Mouse (Mus musculus) stomach, embryonic 14.5 days (tissue): ENCODE data around the gene Barhl1. TPM values are rescaled to one million over a fixed set of nuclear protein-coding genes. Genes with fewer than 3 reads are reported as not detected.

Experiments used
- ATAC-seq: fragments of 200-750 bp; cut with Nextera tagmentation; 2 replicates; pipeline ENCODE4 v1.8.0; 2017; ENCODE audit warnings: low read depth, moderate TSS enrichment; ENCODE audit not compliant: insufficient number of reproducible peaks, insufficient read depth, low FRiP score
- H3K27ac ChIP-seq: fragments of 300-500 bp; sonication (generic); 2 replicates; pipeline ENCODE4 v1.5.1; 2014; ENCODE audit warnings: mild to moderate bottlenecking, low read length, moderate library complexity, mixed read lengths
- H3K27me3 ChIP-seq: fragments of 300-500 bp; sonication (generic); 2 replicates; pipeline ENCODE4 v1.6.1; 2014; ENCODE audit warnings: low read length, control low read depth, mixed read lengths; ENCODE audit not compliant: control insufficient read depth, insufficient read depth
- H3K36me3 ChIP-seq: fragments of 300-500 bp; sonication (generic); 2 replicates; pipeline ENCODE4 v1.6.1; 2014; ENCODE audit warnings: mild to moderate bottlenecking, control low read depth, low read length, moderate library complexity, mixed read lengths; ENCODE audit not compliant: control insufficient read depth, insufficient read depth
- H3K4me1 ChIP-seq: fragments of 300-500 bp; sonication (generic); 2 replicates; pipeline ENCODE4 v1.6.1; 2014; ENCODE audit warnings: low read length, control low read depth, mixed read lengths; ENCODE audit not compliant: control insufficient read depth, insufficient read depth
- H3K4me2 ChIP-seq: fragments of 300-500 bp; sonication (generic); replicated peaks from 2 replicates; pipeline ENCODE4 v1.6.1; 2014; ENCODE audit warnings: low read depth, low read length, control low read depth
- H3K4me3 ChIP-seq: fragments of 300-500 bp; sonication (generic); 2 replicates; pipeline ENCODE4 v1.5.1; 2014; ENCODE audit warnings: low read depth, low read length, control low read depth
- H3K9ac ChIP-seq: fragments of 300-500 bp; sonication (generic); replicated peaks from 2 replicates; pipeline ENCODE4 v1.6.1; 2014; ENCODE audit warnings: low read depth, mild to moderate bottlenecking, control low read depth, low read length, moderate library complexity, mixed read lengths
- H3K9me3 ChIP-seq: fragments of 300-500 bp; sonication (generic); 2 replicates; pipeline ENCODE4 v1.6.1; 2016; ENCODE audit warnings: low read depth, low read length, control low read depth; ENCODE audit not compliant: control insufficient read depth
- WGBS: fragments of 180-500 bp; shearing (Covaris S2); extraction: QIAGEN DNeasy Blood & Tissue Kit; methylation state at CpG from one replicate; pipeline ENCODE4 v1.1.7; 2014; 5-methylcytosine and 5-hydroxymethylcytosine counted together
- polyA plus RNA-seq: library from polyadenylated mRNA; unstranded; fragments of >200 nt; fragmentation: Nextera tagmentation; extraction: Ambion mirVana; gene quantifications from 2 replicates; pipeline ENCODE4 v1.2.1, GENCODE M21; 2014

The Barhl1 gene
- polyA plus RNA-seq, 1 experiment from 2014 or later, result 0.12 TPM

- H3K4me1 ChIP-seq, result no peaks in the 10 kb centered on the region
- H3K9ac ChIP-seq, result no peak overlapping the region
- no peaks in the 10 kb centered on the region for H3K36me3 ChIP-seq
- WGBS, result 3% methylated on average over 22 of the region's 22 CpGs
- H3K4me2 ChIP-seq, result no peak overlapping the region
- H3K9me3 ChIP-seq, result no peaks in the 10 kb centered on the region
- H3K27ac ChIP-seq, result no peak overlapping the region
- ATAC-seq, result no peak
- H3K27me3 ChIP-seq, result peaks cover 78% of the 10 kb centered on the region
- no peak overlapping the region for H3K4me3 ChIP-seq
Measured at GRCm38 (mm10) chr2:28915104-28915738, 1.2 kb downstream of the Barhl1 start.

DNA sequence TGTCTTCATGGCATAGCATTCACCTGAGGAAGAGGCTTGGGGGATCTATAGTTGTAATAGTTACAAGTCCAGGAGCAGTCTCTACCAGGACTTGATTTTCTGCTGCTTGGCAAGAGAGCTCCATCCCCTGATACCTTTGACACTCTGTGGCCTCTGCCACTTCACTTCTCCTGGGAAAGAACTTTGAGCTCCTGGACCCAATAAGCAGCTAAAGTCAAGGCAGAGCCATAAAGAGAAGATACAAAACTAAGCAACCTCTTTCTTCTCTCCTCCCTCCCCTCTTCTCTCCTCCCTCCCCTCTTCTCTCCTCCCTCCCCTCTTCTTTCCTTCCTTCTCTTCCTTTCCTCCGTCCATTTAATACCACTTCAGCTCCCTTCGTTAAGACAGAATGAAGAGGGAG lies 2.3 kb downstream of the Barhl1 start:
- 3% methylated on average over 2 of the region's 2 CpGs for WGBS
- Histone ChIP-seq H3K4me2 (no peak overlapping the region), H3K27ac (no peak overlapping the region), H3K9me3 (no peaks in the 10 kb centered on the region), H3K27me3 (peaks cover 80% of the 10 kb centered on the region), H3K36me3 (no peaks in the 10 kb centered on the region), H3K4me3 (no peak overlapping the region), H3K9ac (no peak overlapping the region), H3K4me1 (no peaks in the 10 kb centered on the region)
- no peak for ATAC-seq

DNA sequence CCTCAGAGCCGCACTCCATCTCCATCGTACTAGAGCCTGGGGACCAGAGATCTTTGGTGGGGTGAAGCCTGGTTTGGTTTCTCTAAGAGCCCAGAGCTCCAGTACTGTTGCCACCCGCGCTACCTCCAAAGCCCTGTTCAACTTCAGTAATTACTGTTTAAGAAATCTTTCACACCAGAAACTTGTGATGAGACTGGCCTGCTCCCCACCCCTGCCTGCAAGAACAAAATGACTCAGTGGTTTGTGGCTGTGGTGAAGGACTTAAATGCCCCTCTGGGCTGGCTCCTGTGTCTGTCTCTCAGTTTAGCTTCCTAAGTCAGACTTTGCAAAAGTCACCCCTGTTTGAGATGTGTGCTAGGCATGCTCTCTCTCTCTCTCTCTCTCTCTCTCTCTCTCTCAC lies 3.5 kb downstream of the Barhl1 start:
- no peaks in the 10 kb centered on the region for H3K36me3 ChIP-seq
- H3K4me2 ChIP-seq, result no peak overlapping the region
- peaks cover 5% of the 10 kb centered on the region; the same call in 1 of the 2 replicates for H3K4me1 ChIP-seq
- H3K27me3 ChIP-seq, result peaks cover 83% of the 10 kb centered on the region
- WGBS, result 5% methylated on average over 4 of the region's 4 CpGs
- no peak overlapping the region for H3K27ac ChIP-seq
- H3K4me3 ChIP-seq, result no peak overlapping the region
- H3K9me3 ChIP-seq, result no peaks in the 10 kb centered on the region
- no peak for ATAC-seq
- no peak overlapping the region for H3K9ac ChIP-seq

GRCm38 (mm10) chr2:28912039-28912700 lies 4.3 kb downstream of the Barhl1 start:
- no peak for ATAC-seq
- Histone ChIP-seq H3K27me3 (peaks cover 82% of the 10 kb centered on the region), H3K4me1 (peaks cover 5% of the 10 kb centered on the region; the same call in 1 of the 2 replicates), H3K4me3 (no peak overlapping the region), H3K36me3 (no peaks in the 10 kb centered on the region), H3K27ac (no peak overlapping the region), H3K4me2 (no peak overlapping the region), H3K9me3 (no peaks in the 10 kb centered on the region), H3K9ac (no peak overlapping the region)
- under 1% methylated on average over 33 of the region's 33 CpGs for WGBS

DNA sequence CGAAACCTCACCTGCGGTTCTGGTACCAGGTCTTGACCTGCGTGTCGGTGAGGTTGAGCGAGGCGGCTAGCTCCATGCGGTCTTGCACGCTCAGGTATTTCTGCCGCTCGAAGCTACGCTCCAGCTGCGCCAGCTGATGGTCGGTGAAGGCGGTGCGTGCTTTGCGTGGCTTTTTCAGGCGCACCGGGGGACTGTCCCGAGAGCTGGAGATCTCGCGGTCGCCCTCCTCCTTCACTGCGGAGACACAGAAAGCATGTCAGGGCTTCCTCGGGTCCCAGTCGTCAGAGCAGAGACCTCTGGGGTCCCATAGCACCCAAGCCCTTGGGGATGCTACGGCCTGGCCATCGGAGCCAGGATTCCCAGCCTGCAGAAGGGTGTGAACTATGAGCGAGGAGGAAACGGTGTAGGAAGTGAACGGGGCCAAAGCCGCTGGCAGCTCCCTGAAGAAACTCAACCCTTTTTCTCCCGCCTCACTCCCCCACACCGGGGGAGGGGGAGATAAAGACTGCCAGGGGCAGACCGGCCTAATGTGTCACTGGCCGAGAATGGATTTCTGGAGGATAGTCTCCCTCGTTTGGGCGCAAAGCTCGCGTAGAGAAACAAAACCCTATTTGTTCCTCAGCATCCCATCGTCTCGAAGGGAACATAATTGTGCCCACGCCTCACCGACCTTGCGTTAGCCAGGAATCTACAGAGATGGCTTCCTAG lies 5.0 kb downstream of the Barhl1 start:
- Histone ChIP-seq H3K36me3 (no peaks in the 10 kb centered on the region), H3K27me3 (peaks cover 82% of the 10 kb centered on the region), H3K9me3 (no peaks in the 10 kb centered on the region), H3K4me3 (no peak overlapping the region), H3K4me2 (no peak overlapping the region), H3K4me1 (peaks cover 5% of the 10 kb centered on the region; the same call in 1 of the 2 replicates), H3K9ac (no peak overlapping the region), H3K27ac (no peak overlapping the region)
- 2% methylated on average over 44 of the region's 44 CpGs for WGBS
- no peak for ATAC-seq

GRCm38 (mm10) chr2:28910877-28911276 lies 5.6 kb downstream of the Barhl1 start:
- 7% methylated on average over 3 of the region's 3 CpGs for WGBS
- no peak overlapping the region for H3K4me3 ChIP-seq
- no peak overlapping the region for H3K27ac ChIP-seq
- no peak overlapping the region for H3K9ac ChIP-seq
- H3K4me1 ChIP-seq, result peaks cover 5% of the 10 kb centered on the region; the same call in 1 of the 2 replicates
- H3K27me3 ChIP-seq, result peaks cover 78% of the 10 kb centered on the region
- no peak for ATAC-seq
- H3K9me3 ChIP-seq, result no peaks in the 10 kb centered on the region
- H3K36me3 ChIP-seq, result no peaks in the 10 kb centered on the region
- H3K4me2 ChIP-seq, result no peak overlapping the region

GRCm38 (mm10) chr2:28909818-28910710 lies 6.4 kb downstream of the Barhl1 start:
- no peak overlapping the region for H3K4me2 ChIP-seq
- no peak for ATAC-seq
- no peaks in the 10 kb centered on the region for H3K9me3 ChIP-seq
- no peaks in the 10 kb centered on the region for H3K36me3 ChIP-seq
- peaks cover 5% of the 10 kb centered on the region; the same call in 1 of the 2 replicates for H3K4me1 ChIP-seq
- H3K27me3 ChIP-seq, result peaks cover 70% of the 10 kb centered on the region
- H3K9ac ChIP-seq, result no peak overlapping the region
- H3K4me3 ChIP-seq, result no peak overlapping the region
- H3K27ac ChIP-seq, result no peak overlapping the region
- WGBS, result 9% methylated on average over 25 of the region's 25 CpGs
